Mouse (Mus musculus) macrophage (primary cell): Measurements from ENCODE around the gene Kif18a. TPM values are rescaled to one million over a fixed set of nuclear protein-coding genes. Genes with fewer than 3 reads are reported as not detected.

ENCODE experiments used
- polyA plus RNA-seq: library from polyadenylated mRNA; stranded (reverse); fragments of 250-400 nt; gene quantifications from 3 replicates; pipeline ENCODE4 v1.2.4, GENCODE M21; 2018; ENCODE audit warnings: inconsistent platforms

The Kif18a gene
- polyA plus RNA-seq, 1 experiment from 2014 or later, result 1.1 TPM

Other genes with a start within 250 kb of the Kif18a start
- gene Mettl15, start within 50 bp of the Kif18a start, polyA plus RNA-seq, result 1.8 to 2.4 TPM (median 2.2 TPM) in 3 replicates